Mouse (Mus musculus) neural tube, embryonic 13.5 days (tissue): Measurements from ENCODE around the gene Minpp1. TPM values are rescaled to one million over a fixed set of nuclear protein-coding genes. Genes with fewer than 3 reads are reported as not detected.

Experiments
- ATAC-seq: fragments of 200-750 bp; cut with Nextera tagmentation; 2 replicates; pipeline ENCODE4 v1.8.0; 2017; ENCODE audit warnings: low read depth, mild to moderate bottlenecking, moderate TSS enrichment, moderate library complexity
- H3K27ac ChIP-seq: fragments of 300-500 bp; sonication (generic); replicated peaks from 2 replicates; pipeline ENCODE4 v1.5.1; 2015; ENCODE audit warnings: moderate library complexity, mild to moderate bottlenecking, inconsistent platforms
- H3K27me3 ChIP-seq: fragments of 300-500 bp; sonication (generic); 2 replicates; pipeline ENCODE4 v1.6.1; 2015; ENCODE audit warnings: mild to moderate bottlenecking, inconsistent platforms
- H3K36me3 ChIP-seq: fragments of 300-500 bp; sonication (generic); 2 replicates; pipeline ENCODE4 v1.6.1; 2015; ENCODE audit warnings: mild to moderate bottlenecking, inconsistent platforms
- H3K4me1 ChIP-seq: fragments of 300-500 bp; sonication (generic); replicated peaks from 2 replicates; pipeline ENCODE4 v1.6.1; 2015; ENCODE audit warnings: inconsistent platforms
- H3K4me2 ChIP-seq: fragments of 300-500 bp; sonication (generic); 2 replicates; pipeline ENCODE4 v1.6.1; 2015; ENCODE audit warnings: inconsistent platforms, mild to moderate bottlenecking, moderate library complexity
- H3K4me3 ChIP-seq: fragments of 300-500 bp; sonication (generic); 2 replicates; pipeline ENCODE4 v1.5.1; 2015; ENCODE audit warnings: mild to moderate bottlenecking, inconsistent platforms
- H3K9ac ChIP-seq: fragments of 300-500 bp; sonication (generic); 2 replicates; pipeline ENCODE4 v1.6.1; 2015; ENCODE audit warnings: moderate library complexity, mild to moderate bottlenecking, inconsistent platforms
- H3K9me3 ChIP-seq: fragments of 300-500 bp; sonication (generic); 2 replicates; pipeline ENCODE4 v1.6.1; 2016; ENCODE audit warnings: inconsistent platforms
- WGBS: fragments of 180-500 bp; shearing (Covaris S2); methylation state at CpG from one replicate; pipeline ENCODE4 v1.1.7; 2015; 5-methylcytosine and 5-hydroxymethylcytosine counted together
- polyA plus RNA-seq: library from polyadenylated mRNA; unstranded; fragments of >200 nt; fragmentation: Nextera tagmentation; extraction: Ambion mirVana; gene quantifications from 2 replicates; pipeline ENCODE4 v1.2.1, GENCODE M21; 2015

The Minpp1 gene
- polyA plus RNA-seq, 1 experiment from 2014 or later = 54.7 TPM

GRCm38 (mm10) chr19:32532737-32533505 lies 47.4 kb downstream of the Minpp1 start:
- Histone ChIP-seq H3K9ac (no peak overlapping the region), H3K4me3 (no peak overlapping the region), H3K36me3 (no peaks in the 10 kb centered on the region), H3K4me1 (no peaks in the 10 kb centered on the region), H3K4me2 (no peak overlapping the region), H3K27ac (no peak overlapping the region), H3K9me3 (no peaks in the 10 kb centered on the region), H3K27me3 (no peaks in the 10 kb centered on the region)
- ATAC-seq = no peak
- 89% methylated on average over 7 of the region's 7 CpGs for WGBS

GRCm38 (mm10) chr19:32534887-32535286 lies 49.3 kb downstream of the Minpp1 start:
- no peaks in the 10 kb centered on the region for H3K36me3 ChIP-seq
- H3K27me3 ChIP-seq = no peaks in the 10 kb centered on the region
- H3K9ac ChIP-seq = no peak overlapping the region
- ATAC-seq = no peak
- no peak overlapping the region for H3K27ac ChIP-seq
- H3K4me3 ChIP-seq = no peak overlapping the region
- no peaks in the 10 kb centered on the region for H3K4me1 ChIP-seq
- no peak overlapping the region for H3K4me2 ChIP-seq
- H3K9me3 ChIP-seq = no peaks in the 10 kb centered on the region

GRCm38 (mm10) chr19:32542784-32543490 lies 57.4 kb downstream of the Minpp1 start:
- no peaks in the 10 kb centered on the region for H3K36me3 ChIP-seq
- H3K27me3 ChIP-seq = no peaks in the 10 kb centered on the region
- ATAC-seq = no peak
- H3K27ac ChIP-seq = no peak overlapping the region
- 87% methylated on average over 9 of the region's 9 CpGs for WGBS
- no peak overlapping the region for H3K4me3 ChIP-seq
- H3K9ac ChIP-seq = no peak overlapping the region
- H3K4me1 ChIP-seq = no peaks in the 10 kb centered on the region
- H3K4me2 ChIP-seq = no peak overlapping the region
- no peaks in the 10 kb centered on the region for H3K9me3 ChIP-seq

- Histone ChIP-seq H3K4me2 (no peak overlapping the region), H3K27ac (no peak overlapping the region), H3K27me3 (no peaks in the 10 kb centered on the region), H3K9me3 (no peaks in the 10 kb centered on the region), H3K4me3 (no peak overlapping the region), H3K36me3 (no peaks in the 10 kb centered on the region), H3K9ac (no peak overlapping the region), H3K4me1 (0 out of 2 replicates have a peak, but pooled peaks cover 4% of the 10 kb centered on the region)
- WGBS = 77% methylated on average over 3 of the region's 3 CpGs
- no peak for ATAC-seq
Observed at GRCm38 (mm10) chr19:32547396-32547795, 61.8 kb downstream of the Minpp1 start.

- H3K27ac ChIP-seq = no peak overlapping the region
- no peak for ATAC-seq
- H3K27me3 ChIP-seq = no peaks in the 10 kb centered on the region
- no peak overlapping the region for H3K9ac ChIP-seq
- WGBS = 90% methylated on average over 15 of the region's 15 CpGs
- no peak overlapping the region for H3K4me3 ChIP-seq
- H3K9me3 ChIP-seq = no peaks in the 10 kb centered on the region
- 0 out of 2 replicates have a peak, but pooled peaks cover 4% of the 10 kb centered on the region for H3K4me1 ChIP-seq
- no peak overlapping the region for H3K4me2 ChIP-seq
- H3K36me3 ChIP-seq = no peaks in the 10 kb centered on the region
Observed at GRCm38 (mm10) chr19:32548202-32548601, 62.6 kb downstream of the Minpp1 start.

GRCm38 (mm10) chr19:32550446-32550845 lies 64.9 kb downstream of the Minpp1 start:
- H3K4me3 ChIP-seq = no peak overlapping the region
- H3K9ac ChIP-seq = no peak overlapping the region
- peaks cover 10% of the 10 kb centered on the region; the same call in 1 of the 2 replicates for H3K4me1 ChIP-seq
- no peak for ATAC-seq
- no peaks in the 10 kb centered on the region for H3K36me3 ChIP-seq
- 82% methylated on average over 5 of the region's 5 CpGs for WGBS
- H3K27me3 ChIP-seq = no peaks in the 10 kb centered on the region
- H3K9me3 ChIP-seq = no peaks in the 10 kb centered on the region
- no peak overlapping the region for H3K27ac ChIP-seq
- H3K4me2 ChIP-seq = no peak overlapping the region

GRCm38 (mm10) chr19:32551442-32551841 lies 65.9 kb downstream of the Minpp1 start:
- WGBS = 78% methylated on average over 3 of the region's 3 CpGs
- H3K27me3 ChIP-seq = no peaks in the 10 kb centered on the region
- no peak overlapping the region for H3K9ac ChIP-seq
- no peak for ATAC-seq
- H3K9me3 ChIP-seq = no peaks in the 10 kb centered on the region
- no peaks in the 10 kb centered on the region for H3K36me3 ChIP-seq
- H3K4me2 ChIP-seq = no peak overlapping the region
- H3K4me3 ChIP-seq = no peak overlapping the region
- H3K27ac ChIP-seq = no peak overlapping the region
- H3K4me1 ChIP-seq = peaks cover 12% of the 10 kb centered on the region; the same call in 1 of the 2 replicates

GRCm38 (mm10) chr19:32552106-32552505 lies 66.5 kb downstream of the Minpp1 start:
- Histone ChIP-seq H3K27ac (no peak overlapping the region), H3K4me3 (no peak overlapping the region), H3K27me3 (no peaks in the 10 kb centered on the region), H3K4me1 (peaks cover 12% of the 10 kb centered on the region; the same call in 1 of the 2 replicates), H3K36me3 (no peaks in the 10 kb centered on the region), H3K4me2 (no peak overlapping the region), H3K9ac (no peak overlapping the region), H3K9me3 (no peaks in the 10 kb centered on the region)
- 69% methylated on average over 1 of the region's 1 CpGs for WGBS
- no peak for ATAC-seq

GRCm38 (mm10) chr19:32553310-32553709 lies 67.7 kb downstream of the Minpp1 start:
- Histone ChIP-seq H3K4me2 (no peak overlapping the region), H3K9ac (no peak overlapping the region), H3K36me3 (no peaks in the 10 kb centered on the region), H3K4me3 (no peak overlapping the region), H3K27me3 (no peaks in the 10 kb centered on the region), H3K9me3 (no peaks in the 10 kb centered on the region), H3K27ac (no peak overlapping the region), H3K4me1 (peaks cover 12% of the 10 kb centered on the region; the same call in 1 of the 2 replicates)
- ATAC-seq = no peak
- WGBS = 81% methylated on average over 3 of the region's 3 CpGs

GRCm38 (mm10) chr19:32555257-32555656 lies 69.7 kb downstream of the Minpp1 start:
- H3K4me1 ChIP-seq = peaks cover 11% of the 10 kb centered on the region; the same call in 1 of the 2 replicates
- no peak overlapping the region for H3K27ac ChIP-seq
- ATAC-seq = no peak
- no peak overlapping the region for H3K4me3 ChIP-seq
- no peak overlapping the region for H3K9ac ChIP-seq
- no peaks in the 10 kb centered on the region for H3K27me3 ChIP-seq
- H3K36me3 ChIP-seq = no peaks in the 10 kb centered on the region
- WGBS = 33% methylated on average over 3 of the region's 3 CpGs
- H3K4me2 ChIP-seq = no peak overlapping the region
- H3K9me3 ChIP-seq = no peaks in the 10 kb centered on the region
